ENCODE assay signal across 14 mouse cellular contexts in genomic region chr3:156368669-156369343, GRCm38 (mm10).
"Had no signal": no experiment of that assay in that cellular context is flagged by ENCODE, and none has a peak within 500 bp of the region (broad histone marks: within the 10 kb centered on the region; RNA-seq: fewer than 3 reads in every experiment).

No protein-coding gene starts in this region.

- H3K9me3 ChIP-seq: midbrain, embryonic 10.5 days; midbrain, embryonic 12.5 days; midbrain, embryonic 15.5 days; neural tube, embryonic 12.5 days; stomach, embryonic 15.5 days had no signal

- H3K27me3 ChIP-seq: midbrain, embryonic 12.5 days; midbrain, embryonic 15.5 days; neural tube, embryonic 12.5 days; stomach, embryonic 15.5 days had no signal

- ATAC-seq: midbrain, embryonic 15.5 days had no signal

- H3K36me3 ChIP-seq: midbrain, embryonic 10.5 days; midbrain, embryonic 12.5 days; midbrain, embryonic 15.5 days; neural tube, embryonic 12.5 days; stomach, embryonic 15.5 days had no signal

- H3K4me3 ChIP-seq: midbrain, embryonic 10.5 days; midbrain, embryonic 12.5 days; midbrain, embryonic 15.5 days; neural tube, embryonic 12.5 days; stomach, embryonic 15.5 days had no signal

- H3K9ac ChIP-seq: lung, embryonic 14.5 days; midbrain, embryonic 12.5 days; midbrain, embryonic 15.5 days; neural tube, embryonic 12.5 days; stomach, embryonic 15.5 days had no signal

- H3K27ac ChIP-seq: midbrain, embryonic 10.5 days; midbrain, embryonic 12.5 days; midbrain, embryonic 15.5 days; neural tube, embryonic 12.5 days; stomach, embryonic 15.5 days; stomach, postnatal 0 days had no signal

- H3K4me2 ChIP-seq: lung, embryonic 14.5 days; midbrain, embryonic 12.5 days; midbrain, embryonic 15.5 days; neural tube, embryonic 12.5 days; stomach, embryonic 15.5 days had no signal

- DNase-seq: lung, adult 18-20 months; lung, embryonic 14.5 days; lung, postnatal 10 days; lung, postnatal 4 days; right cerebral cortex, postnatal 14 days; thymus, adult 2 months; thymus, postnatal 25 days; thymus, postnatal 4 days had no signal

- H3K4me1 ChIP-seq: midbrain, embryonic 10.5 days; midbrain, embryonic 12.5 days; midbrain, embryonic 15.5 days; neural tube, embryonic 12.5 days; stomach, embryonic 15.5 days had no signal
